Mouse (Mus musculus): ENCODE measurements at regions not wholly inside any gene's neighbourhood (a gene's known extent, or its start where the extent isn't known, plus 50 kb on each side); places are given as distances from the start of the nearest gene placed in this dataset.

GRCm38 (mm10) chr7:123907946-123908840, 74.5 kb upstream of the Hs3st4 start:
- no peak for DNase-seq (ENCODE audit: low read depth, low spot score)

- no peak for DNase-seq (ENCODE audit: low read depth, low spot score)
Observed at GRCm38 (mm10) chr7:123921461-123921860, 61.2 kb upstream of the Hs3st4 start.

DNA sequence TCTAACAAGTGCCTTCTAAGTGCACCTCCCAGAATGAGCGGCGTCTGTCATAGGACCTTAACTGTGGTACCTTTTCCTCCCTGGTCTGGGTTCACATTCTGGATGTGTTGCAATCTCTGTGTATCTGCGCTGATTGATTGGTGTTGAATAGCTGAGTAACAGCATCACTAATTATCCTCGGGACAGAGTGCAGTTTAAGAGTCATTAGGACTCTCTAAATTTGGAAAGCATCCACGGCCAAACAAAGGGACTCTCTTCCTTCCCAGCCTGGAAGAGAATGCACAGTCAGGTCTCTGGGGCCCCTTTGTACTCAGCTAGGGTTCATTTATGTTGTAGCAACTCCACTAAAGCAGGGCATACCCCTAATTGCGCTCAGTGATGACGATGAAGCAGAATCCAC, 50.2 kb upstream of the Hs3st4 start:
- no peak for DNase-seq (ENCODE audit: low read depth, low spot score)

Data from ZHBTc4 (cell line).